Mouse (Mus musculus): ENCODE results near the gene Crtc1. TPM values are rescaled to one million over a fixed set of nuclear protein-coding genes. Genes with fewer than 3 reads are reported as not detected.

Crtc1 gene
- polyA plus RNA-seq, 1 experiment, result 9.6 TPM

GRCm38 (mm10) chr8:70394269-70394998 is 44.9 kb downstream of the Crtc1 start:
- Histone ChIP-seq H3K4me2 (ENCODE audit: low read depth) (no peak overlapping the region), H3K27me3 (ENCODE audit: control insufficient read depth, insufficient read depth, insufficient read length) (no peaks in the 10 kb centered on the region), H3K4me3 (no peak overlapping the region), H3ac (ENCODE audit: control insufficient read depth, insufficient read length) (no peak overlapping the region), H3K36me3 (ENCODE audit: control insufficient read depth, insufficient read depth) (no peaks in the 10 kb centered on the region), H3K79me2 (ENCODE audit: control insufficient read depth, insufficient read depth) (no peaks in the 10 kb centered on the region)
- no peak for TF ChIP-seq MAX (IDR thresholded peaks at IDR 0.05; ENCODE audit: low read depth)
- no peak for TF ChIP-seq USF1 (IDR thresholded peaks at IDR 0.05; ENCODE audit: low read depth)
- TF ChIP-seq CEBPB (IDR thresholded peaks at IDR 0.05; ENCODE audit: insufficient read depth, poor library complexity, severe bottlenecking), result no peak
- TF ChIP-seq MYOD1 (IDR thresholded peaks at IDR 0.05; ENCODE audit: control insufficient read depth in 1 of 3, insufficient read length in 2 of 3, low read depth in 2 of 3), result no peak
- no peak for TF ChIP-seq E2F4 (IDR thresholded peaks at IDR 0.05; ENCODE audit: insufficient read depth)
- TF ChIP-seq TCF3 (IDR thresholded peaks at IDR 0.05; ENCODE audit: insufficient read length, low read depth), result no peak
- no peak for TF ChIP-seq POLR2A (IDR thresholded peaks at IDR 0.05; ENCODE audit: insufficient read length, low read depth)
- TF ChIP-seq TCF12 (IDR thresholded peaks at IDR 0.05; ENCODE audit: insufficient read depth, poor library complexity, severe bottlenecking), result no peak
- TF ChIP-seq SRF (IDR thresholded peaks at IDR 0.05; ENCODE audit: control insufficient read depth, insufficient read length, low read depth), result no peak
- no peak for TF ChIP-seq POLR2AphosphoS2 (IDR thresholded peaks at IDR 0.05; ENCODE audit: insufficient read length, low read depth)
- TF ChIP-seq MYOG (IDR thresholded peaks at IDR 0.05; ENCODE audit: control insufficient read depth in 1 of 3, insufficient read depth in 1 of 3, insufficient read length in 2 of 3, low read depth in 2 of 3), result no peak
- TF ChIP-seq REST (IDR thresholded peaks at IDR 0.05; ENCODE audit: insufficient read depth, insufficient read length), result no peak

- Histone ChIP-seq H3K36me3 (ENCODE audit: control insufficient read depth, insufficient read depth) (no peaks in the 10 kb centered on the region), H3K27me3 (ENCODE audit: control insufficient read depth, insufficient read depth, insufficient read length) (no peaks in the 10 kb centered on the region), H3K79me2 (ENCODE audit: control insufficient read depth, insufficient read depth) (no peaks in the 10 kb centered on the region), H3ac (ENCODE audit: control insufficient read depth, insufficient read length) (no peak overlapping the region), H3K4me3 (no peak overlapping the region), H3K4me2 (ENCODE audit: low read depth) (no peak overlapping the region)
- TF ChIP-seq E2F4 (IDR thresholded peaks at IDR 0.05; ENCODE audit: insufficient read depth) (no peak), MYOD1 (IDR thresholded peaks at IDR 0.05; ENCODE audit: control insufficient read depth in 1 of 3, insufficient read length in 2 of 3, low read depth in 2 of 3) (no peak), POLR2AphosphoS2 (IDR thresholded peaks at IDR 0.05; ENCODE audit: insufficient read length, low read depth) (no peak), CEBPB (IDR thresholded peaks at IDR 0.05; ENCODE audit: insufficient read depth, poor library complexity, severe bottlenecking) (no peak), POLR2A (IDR thresholded peaks at IDR 0.05; ENCODE audit: insufficient read length, low read depth) (no peak), MAX (IDR thresholded peaks at IDR 0.05; ENCODE audit: low read depth) (no peak), USF1 (IDR thresholded peaks at IDR 0.05; ENCODE audit: low read depth) (no peak), MYOG (IDR thresholded peaks at IDR 0.05; ENCODE audit: control insufficient read depth in 1 of 3, insufficient read depth in 1 of 3, insufficient read length in 2 of 3, low read depth in 2 of 3) (no peak), SRF (IDR thresholded peaks at IDR 0.05; ENCODE audit: control insufficient read depth, insufficient read length, low read depth) (no peak), REST (IDR thresholded peaks at IDR 0.05; ENCODE audit: insufficient read depth, insufficient read length) (no peak)
Observed at GRCm38 (mm10) chr8:70393087-70393486, 46.3 kb downstream of the Crtc1 start.

- H3K4me3 ChIP-seq, result no peak overlapping the region
- H3K36me3 ChIP-seq (ENCODE audit: control insufficient read depth, insufficient read depth), result no peaks in the 10 kb centered on the region
- no peaks in the 10 kb centered on the region for H3K27me3 ChIP-seq (ENCODE audit: control insufficient read depth, insufficient read depth, insufficient read length)
Observed at GRCm38 (mm10) chr8:70389678-70390077, 49.7 kb downstream of the Crtc1 start.

GRCm38 (mm10) chr8:70383287-70383686 is 56.1 kb downstream of the Crtc1 start:
- no peaks in the 10 kb centered on the region for H3K79me2 ChIP-seq (ENCODE audit: control insufficient read depth, insufficient read depth)
- no peaks in the 10 kb centered on the region for H3K27me3 ChIP-seq (ENCODE audit: control insufficient read depth, insufficient read depth, insufficient read length)
- no peaks in the 10 kb centered on the region for H3K36me3 ChIP-seq (ENCODE audit: control insufficient read depth, insufficient read depth)
- TF ChIP-seq MAX (IDR thresholded peaks at IDR 0.05; ENCODE audit: low read depth) (no peak), MYOD1 (IDR thresholded peaks at IDR 0.05; ENCODE audit: control insufficient read depth in 1 of 3, insufficient read length in 2 of 3, low read depth in 2 of 3) (no peak), POLR2AphosphoS2 (IDR thresholded peaks at IDR 0.05; ENCODE audit: insufficient read length, low read depth) (no peak), MYOG (IDR thresholded peaks at IDR 0.05; ENCODE audit: control insufficient read depth in 1 of 3, insufficient read depth in 1 of 3, insufficient read length in 2 of 3, low read depth in 2 of 3) (no peak)
- H3K4me2 ChIP-seq (ENCODE audit: low read depth), result no peak overlapping the region
- H3ac ChIP-seq (ENCODE audit: control insufficient read depth, insufficient read length), result no peak overlapping the region
- H3K4me3 ChIP-seq, result no peak overlapping the region

More at GRCm38 (mm10) chr8:70389678-70390077, 49.7 kb downstream of the Crtc1 start:
- Histone ChIP-seq H3K79me2 (ENCODE audit: control insufficient read depth, insufficient read depth) (no peaks in the 10 kb centered on the region), H3ac (ENCODE audit: control insufficient read depth, insufficient read length) (no peak overlapping the region), H3K4me2 (ENCODE audit: low read depth) (no peak overlapping the region)
- TF ChIP-seq MYOD1 (IDR thresholded peaks at IDR 0.05; ENCODE audit: control insufficient read depth in 1 of 3, insufficient read length in 2 of 3, low read depth in 2 of 3) (no peak), USF1 (IDR thresholded peaks at IDR 0.05; ENCODE audit: low read depth) (no peak), CEBPB (IDR thresholded peaks at IDR 0.05; ENCODE audit: insufficient read depth, poor library complexity, severe bottlenecking) (no peak), SRF (IDR thresholded peaks at IDR 0.05; ENCODE audit: control insufficient read depth, insufficient read length, low read depth) (no peak), MAX (IDR thresholded peaks at IDR 0.05; ENCODE audit: low read depth) (no peak), E2F4 (IDR thresholded peaks at IDR 0.05; ENCODE audit: insufficient read depth) (no peak)

GRCm38 (mm10) chr8:70380069-70380468 is 59.3 kb downstream of the Crtc1 start:
- no peak for TF ChIP-seq REST (IDR thresholded peaks at IDR 0.05; ENCODE audit: insufficient read depth, insufficient read length)
- TF ChIP-seq MYOD1 (IDR thresholded peaks at IDR 0.05; ENCODE audit: control insufficient read depth in 1 of 3, insufficient read length in 2 of 3, low read depth in 2 of 3), result no peak
- no peak for TF ChIP-seq E2F4 (IDR thresholded peaks at IDR 0.05; ENCODE audit: insufficient read depth)
- no peak for TF ChIP-seq MAX (IDR thresholded peaks at IDR 0.05; ENCODE audit: low read depth)
- no peak for TF ChIP-seq USF1 (IDR thresholded peaks at IDR 0.05; ENCODE audit: low read depth)
- no peak for TF ChIP-seq CEBPB (IDR thresholded peaks at IDR 0.05; ENCODE audit: insufficient read depth, poor library complexity, severe bottlenecking)
- no peak for TF ChIP-seq MYOG (IDR thresholded peaks at IDR 0.05; ENCODE audit: control insufficient read depth in 1 of 3, insufficient read depth in 1 of 3, insufficient read length in 2 of 3, low read depth in 2 of 3)
- TF ChIP-seq TCF12 (IDR thresholded peaks at IDR 0.05; ENCODE audit: insufficient read depth, poor library complexity, severe bottlenecking), result no peak
- TF ChIP-seq POLR2A (IDR thresholded peaks at IDR 0.05; ENCODE audit: insufficient read length, low read depth), result no peak
- TF ChIP-seq SRF (IDR thresholded peaks at IDR 0.05; ENCODE audit: control insufficient read depth, insufficient read length, low read depth), result no peak
- no peak for TF ChIP-seq POLR2AphosphoS2 (IDR thresholded peaks at IDR 0.05; ENCODE audit: insufficient read length, low read depth)
- no peak for TF ChIP-seq TCF3 (IDR thresholded peaks at IDR 0.05; ENCODE audit: insufficient read length, low read depth)
- Histone ChIP-seq H3ac (ENCODE audit: control insufficient read depth, insufficient read length) (no peak overlapping the region), H3K79me2 (ENCODE audit: control insufficient read depth, insufficient read depth) (no peaks in the 10 kb centered on the region), H3K4me3 (no peak overlapping the region), H3K36me3 (ENCODE audit: control insufficient read depth, insufficient read depth) (no peaks in the 10 kb centered on the region), H3K4me2 (ENCODE audit: low read depth) (no peak overlapping the region), H3K27me3 (ENCODE audit: control insufficient read depth, insufficient read depth, insufficient read length) (peaks cover 17% of the 10 kb centered on the region)
